Mouse (Mus musculus) hematopoietic stem cell, adult 5-6 weeks (primary cell): ENCODE data around the gene Rad54l2. TPM values are rescaled to one million over a fixed set of nuclear protein-coding genes. Genes with fewer than 3 reads are reported as not detected.

Source experiments
- ATAC-seq, 2 experiments: fragments of 125-278 bp in 1 of 2; replicated peaks in 1 of 2; 2 replicates each; pipeline ENCODE4 v1.8.0; 2016 to 2017; ENCODE audit warnings: inconsistent platforms in 2 of 2, mild to moderate bottlenecking in 2 of 2, moderate number of reproducible peaks in 2 of 2, low read depth in 1 of 2, moderate TSS enrichment in 1 of 2; ENCODE audit not compliant: low FRiP score in 2 of 2, poor library complexity in 2 of 2, severe bottlenecking in 2 of 2, insufficient read depth in 1 of 2, low TSS enrichment in 1 of 2
- total RNA-seq: library from RNA; stranded (forward); fragments of 172-1452, 232-1000 nt; gene quantifications from 2 replicates; pipeline ENCODE4 v1.2.3, GENCODE M21; 2017

The Rad54l2 gene
- total RNA-seq, 1 experiment from 2014 or later, result 16.6 TPM

- ATAC-seq, result peak; percentile 22 to 76
These were observed 132.9 kb downstream of the Rad54l2 start, which contains the start of gene Grm2 for GRCm38 (mm10) chr9:106655884-106656720. Gene Grm2 (minus strand): TSS chr9:106656082.

- no peak for ATAC-seq
These were observed 136.3 kb downstream of the Rad54l2 start for GRCm38 (mm10) chr9:106652720-106653119.

GRCm38 (mm10) chr9:106647226-106647625 is 141.8 kb downstream of the Rad54l2 start:
- no peak for ATAC-seq

- no peak for ATAC-seq
These were observed 143.2 kb downstream of the Rad54l2 start for GRCm38 (mm10) chr9:106645684-106646271.

- no peak for ATAC-seq
These were observed 145.2 kb downstream of the Rad54l2 start for GRCm38 (mm10) chr9:106643787-106644186.

- peak; percentile 81 to 85 for ATAC-seq
These were observed 145.9 kb downstream of the Rad54l2 start for GRCm38 (mm10) chr9:106643128-106643527.

GRCm38 (mm10) chr9:106641346-106641745 is 147.6 kb downstream of the Rad54l2 start:
- no peak for ATAC-seq

- ATAC-seq, result no peak
These were observed 150.8 kb downstream of the Rad54l2 start for GRCm38 (mm10) chr9:106638154-106638553.

Other genes starting within 250 kb of the Rad54l2 start
- not detected in 2 replicates for gene Iqcf3, start 227.6 kb downstream of the Rad54l2 start, total RNA-seq
- gene Iqcf4, start 218.2 kb downstream of the Rad54l2 start, total RNA-seq, result not detected in 2 replicates
- gene Iqcf6, start 162.6 kb downstream of the Rad54l2 start, total RNA-seq, result not detected in 2 replicates
- gene Grm2, start 133.1 kb downstream of the Rad54l2 start, total RNA-seq, result not detected in 2 replicates
- gene Tex264, start 103.3 kb downstream of the Rad54l2 start, total RNA-seq, result 13.9 and 27.9 TPM in 2 replicates
- gene Dcaf1, start 32.7 kb upstream of the Rad54l2 start, total RNA-seq, result 69.5 and 79.2 TPM in 2 replicates
- gene Rbm15b, start 98.2 kb upstream of the Rad54l2 start, total RNA-seq, result 31.0 and 33.3 TPM in 2 replicates
- gene Manf, start 102.8 kb upstream of the Rad54l2 start, total RNA-seq, result 152 and 154 TPM in 2 replicates